Mouse (Mus musculus) subcutaneous adipose tissue, adult 2 months (tissue): ENCODE results near the gene Lrrc14b. TPM values are rescaled to one million over a fixed set of nuclear protein-coding genes. Genes with fewer than 3 reads are reported as not detected.

ENCODE experiments used
- polyA plus RNA-seq: library from polyadenylated mRNA; depleted of rRNA; stranded (reverse); fragments of >200 nt; gene quantifications from 2 replicates; pipeline ENCODE4 v1.2.3, GENCODE M21; 2012; ENCODE audit warnings: low replicate concordance; rRNA removed

Gene Lrrc14b
- polyA plus RNA-seq = 2.3 and 3.4 TPM in 2 replicates

DNA sequence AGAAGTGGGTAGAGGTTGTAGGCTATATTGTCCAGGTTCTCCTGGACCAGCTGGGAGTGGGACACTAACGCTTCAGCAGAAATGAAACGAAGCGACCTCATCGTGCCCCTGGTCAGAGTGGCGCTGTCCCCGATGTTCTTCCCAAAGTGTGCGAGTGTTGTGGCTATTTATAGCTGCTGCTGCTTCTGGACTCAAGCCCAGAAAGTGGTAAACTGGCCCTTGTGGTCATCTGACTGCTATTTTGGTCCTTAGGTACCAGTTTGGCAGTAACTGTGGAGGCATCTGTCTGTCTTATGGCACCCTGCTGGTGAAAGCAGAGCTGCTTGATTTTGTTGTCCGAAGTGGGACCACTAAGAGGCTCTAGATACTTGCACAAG, at the start of gene Lrrc14b:
TSS of gene Lrrc14b (minus strand) at position 147 of the 377 bp plus-strand sequence.

DNA sequence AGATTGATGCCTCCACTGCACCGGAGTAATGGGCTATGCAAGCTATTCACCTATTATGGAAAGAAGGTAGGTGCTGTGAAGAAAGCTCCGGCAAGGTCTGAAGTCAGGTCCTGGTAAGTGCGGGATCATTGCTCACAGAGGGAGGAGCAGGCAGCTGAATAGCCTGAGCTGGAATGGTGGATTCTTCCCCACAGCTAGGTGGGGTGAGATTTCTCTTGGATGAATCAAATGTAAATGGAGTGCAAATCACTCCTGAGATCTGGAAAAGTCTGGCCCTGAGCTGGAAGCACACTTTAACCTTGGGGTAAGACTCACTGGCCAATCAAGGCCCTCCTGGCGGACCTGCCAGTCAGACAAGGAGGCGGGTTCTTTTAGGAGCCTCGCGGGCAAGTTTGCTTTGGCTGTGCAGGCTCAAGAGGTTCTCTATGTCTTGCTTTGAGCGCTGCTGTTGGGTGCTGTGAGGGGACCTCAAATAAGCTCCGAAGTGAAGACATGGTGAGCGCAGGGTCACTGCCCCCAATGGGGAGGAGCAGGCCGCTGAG, 35.6 kb upstream of the Lrrc14b start, which contains the start of gene Ftl1-ps1:
TSS of gene Ftl1-ps1 (plus strand) at position 397 of the 542 bp plus-strand sequence.

DNA sequence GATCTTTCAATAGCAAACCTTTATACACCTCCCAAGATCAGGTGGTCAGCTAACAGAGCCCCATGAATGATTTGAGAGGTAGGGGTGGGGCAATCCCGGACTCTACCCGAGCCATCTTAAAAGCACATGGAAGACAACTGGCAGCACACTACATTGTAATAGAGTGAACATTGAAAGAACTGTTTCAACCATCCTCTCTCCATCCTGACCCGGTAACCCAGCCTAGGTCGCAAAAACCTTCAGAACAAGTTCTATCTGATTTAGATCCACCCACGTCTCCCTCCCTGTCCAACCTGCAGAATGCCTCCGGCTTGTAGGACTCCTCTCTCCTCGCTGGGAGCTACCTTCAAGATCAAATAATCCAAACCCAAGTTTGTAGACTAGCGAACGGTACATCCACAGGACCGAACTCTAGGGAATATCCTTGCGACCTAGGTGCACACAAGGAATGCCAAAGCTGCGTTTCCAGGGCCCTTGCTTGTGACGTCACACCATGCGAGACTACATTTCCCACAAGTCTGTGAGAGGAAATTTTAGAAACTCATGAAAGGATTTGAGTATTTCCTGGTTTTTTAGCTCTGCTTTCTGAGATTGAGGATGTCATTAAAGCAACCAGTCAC, 26.7 kb upstream of the Lrrc14b start, which contains the start of gene Zfp72:
TSS of gene Zfp72 (minus strand) at position 466 of the 620 bp plus-strand sequence.

DNA sequence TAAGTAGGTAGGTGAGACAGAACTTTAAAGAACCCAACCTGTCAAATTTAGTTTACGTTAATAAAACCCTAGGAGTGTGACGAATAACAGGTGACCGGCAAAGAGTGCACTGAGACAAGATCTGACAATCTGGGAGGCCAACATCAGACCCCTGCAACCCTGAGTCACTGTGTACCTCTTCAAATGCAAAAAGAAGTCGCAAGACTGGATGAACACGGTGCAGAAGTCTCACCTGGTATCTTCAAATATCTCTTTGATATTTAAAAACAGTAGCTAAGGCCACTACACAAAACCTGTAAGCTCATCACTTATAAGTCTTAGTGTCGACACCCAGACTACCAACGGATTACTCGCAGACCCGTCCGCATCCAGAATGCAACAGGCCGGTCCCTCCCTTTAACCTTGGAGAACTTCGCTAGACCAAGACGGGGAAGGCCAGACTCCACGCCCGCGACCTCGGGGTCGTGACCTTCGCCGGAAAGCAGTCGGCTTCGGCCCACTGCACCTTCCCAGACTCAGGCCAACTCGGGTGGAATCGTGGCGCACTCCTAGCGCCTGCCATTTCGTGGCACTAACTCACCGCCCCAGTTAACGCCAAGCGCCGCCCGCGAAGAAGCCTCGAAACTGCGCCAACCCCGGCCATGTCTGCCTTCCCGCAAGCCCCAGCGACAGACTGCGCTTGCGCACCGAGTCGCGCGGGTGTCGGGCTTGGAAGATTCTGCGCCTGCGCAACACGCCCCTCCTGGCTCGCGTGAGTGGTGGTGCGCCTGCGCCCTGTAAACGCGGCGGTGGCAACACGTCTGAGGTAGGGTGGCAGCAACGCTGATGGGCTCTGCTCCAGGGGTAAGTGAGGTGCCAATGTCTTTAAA, 14.0 kb downstream of the Lrrc14b start, which contains the start of the genes Sdha and Ccdc127:
TSS of gene Sdha (minus strand) at position 715 of the 869 bp plus-strand sequence.
TSS of gene Ccdc127 (plus strand) at position 744 of the 869 bp plus-strand sequence.

DNA sequence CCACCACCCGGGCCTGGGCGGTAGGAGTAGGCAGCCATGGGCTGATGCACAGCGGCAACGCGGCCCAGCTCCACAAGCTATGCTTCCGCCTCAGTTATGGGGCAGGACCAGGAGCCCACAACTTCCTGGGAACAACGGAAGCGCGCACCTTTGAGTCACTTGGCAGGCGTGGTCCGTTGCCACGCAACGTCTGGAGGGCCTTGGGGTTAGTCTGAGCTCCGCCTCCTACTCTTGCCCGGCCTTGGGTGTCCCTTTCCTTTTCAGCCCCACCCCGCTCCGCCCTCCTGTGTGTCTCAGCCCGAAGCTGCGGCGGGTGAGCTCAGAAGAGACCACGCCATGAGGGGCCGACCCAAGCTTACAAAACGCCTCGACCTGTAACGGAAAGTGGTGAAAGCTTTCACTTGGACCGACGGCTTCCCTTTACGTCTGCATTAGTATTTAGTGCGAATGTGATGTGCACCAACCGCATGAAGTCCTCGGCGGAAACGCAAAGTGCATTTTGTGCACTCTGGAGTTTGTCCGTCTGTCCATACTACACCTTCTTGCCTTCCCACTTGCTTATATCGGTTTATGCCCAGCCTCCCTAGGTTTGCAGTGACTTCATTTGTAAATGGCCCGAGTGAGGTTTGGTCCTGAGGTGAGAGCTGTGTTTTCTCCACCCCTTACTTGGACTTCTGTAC, 46.5 kb downstream of the Lrrc14b start, which contains the start of gene Pdcd6:
TSS of gene Pdcd6 (minus strand) at position 411 of the 680 bp plus-strand sequence.

Other genes starting within 250 kb of the Lrrc14b start
- gene Slc9a3, start 242.5 kb downstream of the Lrrc14b start, polyA plus RNA-seq = 0.06 TPM in 1 of 2 replicates, not detected in the other
- 40.1 and 49.6 TPM in 2 replicates for gene Exoc3, start 155.3 kb downstream of the Lrrc14b start, polyA plus RNA-seq
- gene Ahrr, start 71.7 kb downstream of the Lrrc14b start, polyA plus RNA-seq = 0.62 and 1.1 TPM in 2 replicates
- gene Pdcd6, start 46.4 kb downstream of the Lrrc14b start, polyA plus RNA-seq = 114 and 115 TPM in 2 replicates
- gene Sdha, start 13.7 kb downstream of the Lrrc14b start, polyA plus RNA-seq = 255 and 314 TPM in 2 replicates
- gene Ccdc127, start 13.7 kb downstream of the Lrrc14b start, polyA plus RNA-seq = 5.0 and 6.1 TPM in 2 replicates
- gene Zfp72, start 26.8 kb upstream of the Lrrc14b start, polyA plus RNA-seq = 0.53 and 0.72 TPM in 2 replicates
- gene Ftl1-ps1, start 35.7 kb upstream of the Lrrc14b start, polyA plus RNA-seq = 71.6 and 129 TPM in 2 replicates
- gene Zfp825, start 130.0 kb upstream of the Lrrc14b start, polyA plus RNA-seq = 1.6 and 1.8 TPM in 2 replicates